Mouse (Mus musculus) frontal cortex, adult 2 months (tissue): ENCODE data around the gene Kcnf1. TPM values are rescaled to one million over a fixed set of nuclear protein-coding genes. Genes with fewer than 3 reads are reported as not detected.
A peak's percentile ranks its signal among the peaks of the same experiment; 100 is the strongest.
"Not testable (repeated sequence)": the region's sequence is repeated elsewhere in the genome, so short reads cannot be mapped to it uniquely, and the experiment has no call there.

Source experiments
- DNase-seq, 2 experiments: peaks; one replicate each; pipeline ENCODE4 v3.0.0; 2022; ENCODE audit warnings: low spot score in 1 of 2; ENCODE audit errors: extremely low spot score in 1 of 2
- polyA plus RNA-seq: library from polyadenylated mRNA; depleted of rRNA; stranded (reverse); fragments of >200 nt; gene quantifications from 2 replicates; pipeline ENCODE4 v1.2.3, GENCODE M21; 2012; rRNA removed

Kcnf1 gene
- polyA plus RNA-seq, 1 experiment, result 91.9 TPM

DNA sequence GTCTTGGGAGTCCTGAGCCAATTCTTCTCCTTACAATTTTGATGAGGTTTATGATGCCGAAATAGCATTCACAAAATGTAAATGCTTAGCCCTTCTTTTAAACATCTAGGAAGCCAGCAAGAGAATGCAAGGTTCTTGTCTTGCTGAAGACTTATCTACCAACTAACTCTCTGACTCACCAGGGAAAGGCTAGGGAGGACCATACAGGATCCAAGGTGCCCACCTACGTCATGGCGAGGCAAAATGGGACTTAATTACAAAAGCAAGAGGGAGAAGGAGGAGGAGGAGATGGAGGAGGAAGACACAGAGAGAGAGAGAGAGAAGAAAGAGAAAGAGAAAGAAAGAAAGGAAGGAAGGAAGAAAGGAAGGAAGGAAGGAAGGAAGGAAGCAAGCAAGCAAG lies 12.7 kb downstream of the Kcnf1 start:
- peak in 1 of 2 experiments; percentile 46 for DNase-seq

DNA sequence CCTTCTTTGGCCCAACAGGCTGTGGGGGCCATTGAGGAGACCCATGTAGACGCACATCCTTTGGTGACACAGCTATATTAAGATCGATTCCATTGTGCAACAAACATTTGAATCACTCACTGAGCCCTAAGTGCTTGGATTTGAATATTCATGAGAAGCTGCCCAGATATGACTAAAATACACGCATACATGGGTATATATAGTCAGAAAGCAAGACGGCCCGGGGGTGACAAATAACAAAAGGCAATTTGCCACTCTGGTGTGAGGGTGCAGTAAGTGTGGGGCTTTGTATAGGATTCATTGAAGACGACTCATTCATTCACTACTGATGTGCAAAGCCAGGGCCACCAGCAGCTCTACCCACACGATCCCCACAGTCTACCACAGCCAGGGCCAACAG lies 17.1 kb downstream of the Kcnf1 start:
- DNase-seq, result peak; percentile 67 to 76

DNA sequence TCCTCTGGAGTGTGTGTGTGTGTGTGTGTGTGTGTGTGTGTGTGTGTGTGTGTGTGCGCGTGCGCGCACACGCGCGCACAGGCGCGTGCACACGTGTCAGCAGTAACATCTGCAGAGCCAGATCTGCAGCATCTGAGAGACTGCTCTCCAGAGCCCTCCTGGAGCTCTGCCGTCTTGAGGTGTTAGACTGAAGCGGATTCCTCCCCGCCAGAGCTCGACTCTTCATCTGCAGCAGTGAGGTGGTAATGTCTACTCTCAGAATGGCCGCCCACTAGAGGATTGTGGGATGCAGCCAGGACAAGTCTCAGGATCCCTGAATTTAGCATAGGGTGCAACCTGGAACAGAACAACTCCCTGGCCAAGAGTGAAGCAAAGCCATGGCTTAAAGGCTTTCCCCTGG lies 19.1 kb downstream of the Kcnf1 start:
- DNase-seq, result peak in 1 of 2 experiments; percentile 45

DNA sequence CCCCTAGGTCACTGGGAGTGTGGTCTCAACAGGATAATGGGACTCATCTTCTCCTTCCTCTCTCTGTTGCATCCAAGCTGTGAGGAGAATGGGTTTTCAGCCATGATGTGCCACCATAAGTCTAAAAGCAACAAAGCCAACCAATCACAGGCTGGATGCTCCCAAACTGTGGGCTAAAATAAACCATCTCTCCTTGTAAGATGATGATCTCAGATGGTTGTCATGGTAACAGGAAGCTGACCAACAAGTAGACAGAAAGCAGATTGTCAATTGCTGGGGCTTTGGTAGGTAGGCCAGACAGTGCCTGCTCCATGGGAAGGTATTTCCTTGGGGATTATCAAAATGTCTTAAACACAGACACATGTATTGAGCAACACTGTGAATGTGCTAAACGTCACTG lies 20.9 kb downstream of the Kcnf1 start:
- peak in 1 of 2 experiments; percentile 47 for DNase-seq

DNA sequence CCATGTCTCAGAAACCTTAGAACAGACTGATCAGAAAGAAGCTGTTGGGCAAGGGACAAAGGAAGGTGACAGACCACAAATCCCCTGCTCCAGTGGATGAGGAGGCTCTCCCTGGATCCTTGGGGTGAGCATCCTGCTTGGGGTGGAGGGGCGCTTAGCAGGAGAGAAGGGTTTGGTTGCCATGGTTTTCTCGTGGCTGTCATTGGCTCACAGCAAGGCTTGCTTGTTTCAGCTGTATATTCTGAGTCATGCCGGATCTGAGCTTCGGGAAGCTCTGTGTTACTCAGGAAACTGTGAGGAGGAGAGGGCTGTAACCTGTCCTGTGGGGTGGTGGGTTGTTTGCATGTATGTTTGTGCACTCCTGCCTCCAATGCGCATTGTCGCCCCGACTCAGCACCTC lies 23.8 kb downstream of the Kcnf1 start:
- peak; percentile 63 to 80 for DNase-seq

DNA sequence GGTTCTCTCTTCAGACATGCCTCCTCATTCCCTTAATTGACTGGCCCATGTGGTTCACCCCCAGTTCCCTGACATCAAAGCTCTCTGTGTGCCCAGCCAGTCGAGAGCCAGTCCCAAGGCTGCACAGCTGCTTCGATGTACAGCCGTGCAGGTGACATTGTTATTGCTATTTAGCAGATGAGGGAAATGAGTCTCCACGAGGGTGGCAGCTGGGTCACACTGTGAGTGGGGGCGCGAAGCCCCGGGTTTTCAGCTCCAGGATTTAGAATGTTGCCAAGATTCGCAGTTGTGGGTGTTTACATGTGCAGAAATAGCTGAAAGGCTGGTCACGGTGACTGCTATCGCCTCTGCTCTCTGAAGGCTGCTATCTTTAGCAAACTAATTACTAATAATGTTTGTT lies 27.8 kb downstream of the Kcnf1 start:
- DNase-seq, result peak; percentile 41 to 57

DNA sequence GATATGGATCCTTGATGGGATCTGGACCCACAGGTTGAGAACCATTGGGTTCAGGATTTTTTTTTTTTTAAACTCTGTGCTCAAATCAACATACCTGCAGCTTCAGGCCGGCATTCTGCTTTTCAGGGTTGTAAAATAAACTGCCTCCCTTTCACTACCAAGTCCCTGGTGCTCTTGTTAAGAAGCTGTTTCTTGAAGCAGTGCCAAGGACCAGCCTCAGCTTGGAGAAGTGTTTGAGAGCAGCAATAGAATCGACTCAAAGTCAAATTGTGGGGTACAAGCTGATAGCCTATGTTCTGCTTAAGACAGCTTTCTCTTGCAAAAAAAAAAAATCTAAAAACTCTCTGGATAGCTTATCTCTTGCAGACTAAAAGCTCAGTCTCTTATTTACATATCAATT lies 34.9 kb downstream of the Kcnf1 start:
- no peak for DNase-seq

DNA sequence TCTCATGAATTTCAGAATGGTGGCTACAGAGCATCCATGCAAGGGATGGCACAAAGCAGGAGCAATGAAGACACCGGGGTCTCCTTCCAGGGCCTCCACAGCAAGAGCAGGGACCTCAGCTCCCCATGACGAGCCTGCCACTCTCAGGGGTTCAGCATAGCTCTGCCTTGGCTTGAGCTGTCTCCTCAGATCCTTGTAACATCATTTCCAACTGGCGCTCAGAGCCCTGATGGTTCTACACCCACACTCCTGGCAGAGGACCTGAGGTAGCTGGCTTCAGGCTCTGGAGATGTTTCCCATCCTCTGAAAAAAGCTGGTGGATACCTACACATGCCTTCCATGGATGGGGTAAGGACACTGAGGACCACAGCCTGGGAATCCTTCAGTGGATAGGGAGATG lies 36.3 kb downstream of the Kcnf1 start:
- DNase-seq, result peak in 1 of 2 experiments; percentile 73

DNA sequence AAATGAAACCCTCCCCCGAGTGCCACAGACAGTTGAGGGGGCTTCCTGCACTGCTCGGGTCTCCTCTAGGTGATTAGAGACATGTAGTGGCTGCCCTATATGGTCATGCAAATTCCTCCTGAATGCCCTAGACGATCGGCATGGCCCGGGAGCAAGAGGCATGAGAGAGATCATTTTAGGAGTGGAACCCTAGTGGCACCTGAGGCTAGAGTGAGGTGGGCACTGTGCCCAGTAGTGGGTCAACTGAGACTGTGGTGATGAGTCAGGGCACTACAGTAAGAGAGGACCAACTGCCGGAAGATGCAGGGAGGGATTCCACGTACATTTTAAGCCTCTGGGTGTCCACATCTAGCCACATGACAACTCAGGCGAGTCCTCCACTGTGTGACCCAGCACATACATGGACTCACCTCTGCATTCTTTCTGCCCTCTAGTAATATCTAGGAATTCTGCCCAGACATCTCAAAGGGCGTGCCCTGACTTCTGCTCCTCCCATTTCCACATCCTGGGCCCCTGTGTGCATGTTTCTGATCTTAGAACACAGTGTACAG lies 42.1 kb downstream of the Kcnf1 start:
- DNase-seq, result no peak

DNA sequence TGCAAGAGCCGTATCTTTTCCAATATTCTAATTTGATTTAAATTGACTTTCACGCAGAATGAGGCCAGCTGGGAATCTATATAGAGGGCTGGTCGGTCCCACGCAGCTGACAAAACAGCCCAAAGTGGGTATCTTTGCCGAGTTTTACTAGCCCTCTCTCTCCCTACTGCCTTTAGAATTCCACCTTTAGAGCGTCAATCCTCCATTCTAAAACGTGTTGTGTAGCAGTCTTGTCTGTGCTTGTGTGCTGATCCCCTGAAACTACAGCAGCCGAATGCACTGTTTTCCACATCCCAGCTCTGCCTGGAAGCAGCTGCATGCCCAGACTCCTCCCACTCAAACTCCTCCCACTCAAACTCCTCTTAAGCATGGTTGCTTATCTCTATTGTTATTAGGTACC lies 44.4 kb downstream of the Kcnf1 start:
- DNase-seq, result peak in 1 of 2 experiments; percentile 34

DNA sequence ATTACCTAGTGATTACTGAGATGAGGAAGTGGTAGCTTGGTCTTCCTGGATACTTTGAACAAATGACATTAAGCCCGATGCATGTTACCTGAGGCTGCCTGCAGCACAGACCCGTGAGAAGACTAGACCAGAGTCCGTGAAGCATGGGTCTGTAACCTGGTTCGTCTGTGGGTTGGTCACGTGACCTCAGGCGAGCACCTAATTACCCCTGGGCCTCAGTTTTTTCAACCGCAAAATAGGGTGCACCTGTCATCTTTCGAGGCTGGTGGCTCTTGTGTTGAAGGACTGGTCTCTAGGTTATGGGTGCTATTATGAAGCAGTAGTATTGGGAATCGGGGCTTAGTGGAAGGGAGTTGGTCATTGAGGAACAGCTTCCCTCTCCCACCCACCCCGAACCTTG lies 45.1 kb downstream of the Kcnf1 start:
- no peak for DNase-seq

DNA sequence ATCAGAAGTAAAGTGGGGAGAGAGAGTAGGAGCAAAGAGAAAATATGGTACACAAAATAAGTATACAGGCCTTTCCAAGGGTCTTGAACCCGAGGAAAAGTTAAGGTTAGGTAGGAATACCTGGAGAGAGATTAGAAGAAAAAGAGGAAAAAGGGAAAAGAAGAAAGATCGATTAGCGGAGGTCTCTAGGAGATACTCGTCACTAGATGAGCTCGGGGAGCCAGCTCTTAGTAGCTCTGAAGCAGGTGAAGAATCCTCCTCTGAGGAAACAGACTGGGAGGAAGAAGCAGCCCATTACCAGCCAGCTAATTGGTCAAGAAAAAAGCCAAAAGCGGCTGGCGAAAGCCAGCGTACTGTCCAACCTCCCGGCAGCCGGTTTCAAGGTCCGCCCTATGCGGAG lies 53.8 kb downstream of the Kcnf1 start:
- DNase-seq, result not testable (repeated sequence)

Other genes with a start within 250 kb of the Kcnf1 start
- gene Pqlc3, start 176.5 kb downstream of the Kcnf1 start, polyA plus RNA-seq, result 1.4 and 1.7 TPM in 2 replicates
- gene 2410004P03Rik, start 165.2 kb downstream of the Kcnf1 start, polyA plus RNA-seq, result 0.76 and 0.88 TPM in 2 replicates
- gene Pdia6, start 89.7 kb upstream of the Kcnf1 start, polyA plus RNA-seq, result 90.9 and 96.1 TPM in 2 replicates
- gene Atp6v1c2, start 152.5 kb upstream of the Kcnf1 start, polyA plus RNA-seq, result 1.2 and 2.9 TPM in 2 replicates
- gene Nol10, start 171.6 kb upstream of the Kcnf1 start, polyA plus RNA-seq, result 15.4 TPM in 2 replicates